Mouse (Mus musculus) heart, embryonic 14.5 days (tissue): ENCODE data around the gene Spsb3. TPM values are rescaled to one million over a fixed set of nuclear protein-coding genes. Genes with fewer than 3 reads are reported as not detected.

Experiments used
- ATAC-seq: fragments of 200-750 bp; cut with Nextera tagmentation; 2 replicates; pipeline ENCODE4 v1.8.0; 2017; ENCODE audit warnings: low read depth, moderate TSS enrichment; ENCODE audit not compliant: insufficient number of reproducible peaks, insufficient read depth, low FRiP score
- H3K27ac ChIP-seq, 2 experiments: fragments of 200-500 bp in 1 of 2; fragments of 300-500 bp in 1 of 2; sonication (generic) in 1 of 2; replicated peaks in 1 of 2; 2 replicates each; pipeline ENCODE4 v1.5.1; 2012 to 2014; ENCODE audit warnings: low read depth in 2 of 2, low read length in 2 of 2, control low read depth in 1 of 2, mild to moderate bottlenecking in 1 of 2, mixed read lengths in 1 of 2; ENCODE audit not compliant: control insufficient read depth in 1 of 2, insufficient read depth in 1 of 2
- H3K27me3 ChIP-seq: fragments of 300-500 bp; sonication (generic); 2 replicates; pipeline ENCODE4 v1.6.1; 2014; ENCODE audit warnings: mild to moderate bottlenecking, low read length, control low read depth; ENCODE audit not compliant: control insufficient read depth, insufficient read depth
- H3K36me3 ChIP-seq: fragments of 300-500 bp; sonication (generic); 2 replicates; pipeline ENCODE4 v1.6.1; 2014; ENCODE audit warnings: mild to moderate bottlenecking, control low read depth, low read length, mixed read lengths; ENCODE audit not compliant: control insufficient read depth, insufficient read depth
- H3K4me1 ChIP-seq, 2 experiments: fragments of 200-500 bp in 1 of 2; fragments of 300-500 bp in 1 of 2; sonication (generic) in 1 of 2; 2 replicates each; pipeline ENCODE4 v1.6.1; 2012 to 2014; ENCODE audit warnings: low read length in 2 of 2, control low read depth in 1 of 2, mixed read lengths in 1 of 2; ENCODE audit not compliant: control insufficient read depth in 2 of 2, insufficient read depth in 2 of 2
- H3K4me2 ChIP-seq: fragments of 300-500 bp; sonication (generic); 2 replicates; pipeline ENCODE4 v1.6.1; 2014; ENCODE audit warnings: mild to moderate bottlenecking, low read length
- H3K4me3 ChIP-seq, 2 experiments: fragments of 200-500 bp in 1 of 2; fragments of 300-500 bp in 1 of 2; sonication (generic) in 1 of 2; 2 replicates each; pipeline ENCODE4 v1.5.1; 2012 to 2014; ENCODE audit warnings: low read length in 2 of 2, mild to moderate bottlenecking in 2 of 2, control low read depth in 1 of 2, low read depth in 1 of 2, moderate library complexity in 1 of 2; ENCODE audit not compliant: control insufficient read depth in 1 of 2, insufficient read depth in 1 of 2
- H3K9ac ChIP-seq: fragments of 300-500 bp; sonication (generic); 2 replicates; pipeline ENCODE4 v1.6.1; 2014; ENCODE audit warnings: mild to moderate bottlenecking, low read length
- H3K9me3 ChIP-seq: fragments of 300-500 bp; sonication (generic); 2 replicates; pipeline ENCODE4 v1.6.1; 2016; ENCODE audit warnings: low read length, control low read depth; ENCODE audit not compliant: control insufficient read depth
- WGBS: fragments of 180-500 bp; shearing (Covaris S2); extraction: QIAGEN DNeasy Blood & Tissue Kit; methylation state at CpG from one replicate; pipeline ENCODE4 v1.1.7; 2014; 5-methylcytosine and 5-hydroxymethylcytosine counted together
- polyA plus RNA-seq: library from polyadenylated mRNA; unstranded; fragments of >200 nt; fragmentation: Nextera tagmentation; extraction: Ambion mirVana; gene quantifications from 2 replicates; pipeline ENCODE4 v1.2.1, GENCODE M21; 2014

Gene Spsb3
- polyA plus RNA-seq, 1 experiment from 2014 or later, result 28.2 TPM

GRCm38 (mm10) chr17:24894061-24894994 is 7.9 kb downstream of the Spsb3 start:
- Histone ChIP-seq H3K36me3 (peaks cover 70% of the 10 kb centered on the region), H3K9me3 (no peaks in the 10 kb centered on the region), H3K4me1 (peaks cover 13 to 34% of the 10 kb centered on the region in 2 experiments), H3K27me3 (no peaks in the 10 kb centered on the region), H3K9ac (peak overlapping the region; percentile 91), H3K4me3 (peak overlapping the region; percentile 69 to 81), H3K27ac (peak overlapping the region; percentile 68 to 84), H3K4me2 (peak overlapping the region; percentile 72)
- ATAC-seq, result no peak
- 9% methylated on average over 31 of the region's 31 CpGs for WGBS

- peak; percentile 34; the same call in 1 of the 2 replicates for ATAC-seq
- peaks cover 70% of the 10 kb centered on the region for H3K36me3 ChIP-seq
- H3K27me3 ChIP-seq, result no peaks in the 10 kb centered on the region
- H3K4me2 ChIP-seq, result peak within 1 kb of the TSS; percentile 72
- peak within 1 kb of the TSS; percentile 69 to 81 for H3K4me3 ChIP-seq
- H3K27ac ChIP-seq, result peak within 1 kb of the TSS; percentile 75 to 84
- peak within 1 kb of the TSS; percentile 91 for H3K9ac ChIP-seq
- no peaks in the 10 kb centered on the region for H3K9me3 ChIP-seq
- H3K4me1 ChIP-seq, result peaks cover 13 to 36% of the 10 kb centered on the region in 2 experiments
- under 1% methylated on average over 62 of the region's 62 CpGs for WGBS
Observed at GRCm38 (mm10) chr17:24894995-24895547, 8.6 kb downstream of the Spsb3 start, which contains the start of the genes Eme2 and Mrps34. Gene Eme2, minus strand, starts transcription at chr17:24895087. Gene Mrps34, plus strand, starts transcription at chr17:24895116.

- H3K4me2 ChIP-seq, result peak overlapping the region; percentile 72
- H3K36me3 ChIP-seq, result peaks cover 70% of the 10 kb centered on the region
- WGBS, result 14% methylated on average over 23 of the region's 23 CpGs
- peak overlapping the region; percentile 91 for H3K9ac ChIP-seq
- H3K9me3 ChIP-seq, result no peaks in the 10 kb centered on the region
- peak overlapping the region; percentile 69 to 81 for H3K4me3 ChIP-seq
- H3K4me1 ChIP-seq, result peaks cover 13 to 36% of the 10 kb centered on the region in 2 experiments
- H3K27me3 ChIP-seq, result no peaks in the 10 kb centered on the region
- ATAC-seq, result no peak; the same call in 1 of the 2 replicates
- H3K27ac ChIP-seq, result peak overlapping the region; percentile 75 to 84
Observed at GRCm38 (mm10) chr17:24895571-24896240, 9.3 kb downstream of the Spsb3 start.

GRCm38 (mm10) chr17:24896241-24896992 is 10.0 kb downstream of the Spsb3 start, which contains the start of gene Nme3:
Gene Nme3, plus strand, starts transcription at chr17:24896500.
- Histone ChIP-seq H3K9ac (peak within 1 kb of the TSS; percentile 91), H3K4me1 (peaks cover 13 to 36% of the 10 kb centered on the region in 2 experiments), H3K27ac (peak within 1 kb of the TSS; percentile 75 to 84), H3K9me3 (no peaks in the 10 kb centered on the region), H3K36me3 (peaks cover 70% of the 10 kb centered on the region), H3K4me2 (peak within 1 kb of the TSS; percentile 72), H3K27me3 (no peaks in the 10 kb centered on the region), H3K4me3 (peak within 1 kb of the TSS; percentile 69 to 81)
- WGBS, result 1% methylated on average over 50 of the region's 50 CpGs
- peak; percentile 45; the same call in 1 of the 2 replicates for ATAC-seq

GRCm38 (mm10) chr17:24896993-24897269 is 10.5 kb downstream of the Spsb3 start:
- WGBS, result 50% methylated on average over 11 of the region's 11 CpGs
- Histone ChIP-seq H3K27ac (0 out of 4 replicates have a peak overlapping the region, but pooled peaks of 1 of the 2 experiments have one; percentile 84), H3K27me3 (no peaks in the 10 kb centered on the region), H3K9ac (peak overlapping the region; percentile 91), H3K4me3 (peak overlapping the region; percentile 69 to 81), H3K9me3 (no peaks in the 10 kb centered on the region), H3K36me3 (peaks cover 70% of the 10 kb centered on the region), H3K4me2 (peak overlapping the region; percentile 72), H3K4me1 (peaks cover 13 to 36% of the 10 kb centered on the region in 2 experiments)
- ATAC-seq, result no peak

- H3K9ac ChIP-seq, result no peak overlapping the region; the same call in 1 of the 2 replicates
- no peaks in the 10 kb centered on the region for H3K27me3 ChIP-seq
- WGBS, result 75% methylated on average over 4 of the region's 4 CpGs
- H3K4me2 ChIP-seq, result peak overlapping the region; percentile 72; the same call in 1 of the 2 replicates
- H3K9me3 ChIP-seq, result no peaks in the 10 kb centered on the region
- H3K36me3 ChIP-seq, result peaks cover 70% of the 10 kb centered on the region
- H3K4me3 ChIP-seq, result no peak overlapping the region; a peak in 1 of 4 replicates
- no peak for ATAC-seq
- H3K27ac ChIP-seq, result no peak overlapping the region
- peaks cover 13 to 36% of the 10 kb centered on the region in 2 experiments for H3K4me1 ChIP-seq
Observed at GRCm38 (mm10) chr17:24897600-24897999, 11.2 kb downstream of the Spsb3 start.
